Mouse (Mus musculus): Measurements from ENCODE around the gene Ppp1r14b.

Ppp1r14b gene

DNA sequence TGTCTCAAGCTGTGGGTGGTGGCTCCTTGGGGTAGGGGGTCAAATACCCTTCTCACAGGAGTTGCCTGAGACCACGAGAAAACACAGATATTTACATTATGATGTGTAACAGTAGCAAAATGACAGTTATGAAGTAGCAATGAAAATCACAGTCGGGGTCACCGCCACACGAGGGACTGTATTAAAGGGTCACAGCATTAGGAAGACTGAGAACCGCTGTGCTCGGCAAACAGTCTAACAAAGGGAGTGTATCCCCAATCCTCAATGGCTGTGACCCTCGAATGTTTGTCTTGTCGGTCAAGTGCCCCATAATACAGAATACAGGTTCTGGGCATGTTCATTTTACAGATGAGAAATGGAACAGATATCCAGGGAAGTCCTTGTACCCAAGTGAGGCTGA, 19.2 kb downstream of the Ppp1r14b start:
- DNase-seq (ENCODE audit: low spot score) = no peak

DNA sequence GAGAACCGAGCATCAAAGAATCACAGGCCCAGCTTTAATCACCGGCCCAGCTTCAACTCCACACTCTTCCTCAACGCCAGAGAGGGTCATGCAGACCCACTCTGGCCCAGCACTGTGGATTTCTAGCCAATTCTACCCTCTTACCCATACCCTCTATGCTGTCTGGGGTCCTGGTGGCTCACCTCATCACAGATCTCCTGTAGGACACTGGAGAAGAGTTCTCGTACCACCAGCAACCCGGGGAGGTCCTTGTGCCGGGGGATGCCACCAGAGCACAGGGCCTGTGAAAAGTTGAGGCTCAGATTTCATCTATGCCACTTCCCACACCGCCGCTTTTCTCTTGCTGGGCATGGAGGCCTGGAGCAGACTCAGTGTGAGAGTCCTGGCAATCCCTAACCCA, 19.7 kb downstream of the Ppp1r14b start:
- no peak for DNase-seq (ENCODE audit: low spot score)

GRCm38 (mm10) chr19:6995255-6995991, 20.7 kb downstream of the Ppp1r14b start:
- no peak for DNase-seq (ENCODE audit: low spot score)

DNA sequence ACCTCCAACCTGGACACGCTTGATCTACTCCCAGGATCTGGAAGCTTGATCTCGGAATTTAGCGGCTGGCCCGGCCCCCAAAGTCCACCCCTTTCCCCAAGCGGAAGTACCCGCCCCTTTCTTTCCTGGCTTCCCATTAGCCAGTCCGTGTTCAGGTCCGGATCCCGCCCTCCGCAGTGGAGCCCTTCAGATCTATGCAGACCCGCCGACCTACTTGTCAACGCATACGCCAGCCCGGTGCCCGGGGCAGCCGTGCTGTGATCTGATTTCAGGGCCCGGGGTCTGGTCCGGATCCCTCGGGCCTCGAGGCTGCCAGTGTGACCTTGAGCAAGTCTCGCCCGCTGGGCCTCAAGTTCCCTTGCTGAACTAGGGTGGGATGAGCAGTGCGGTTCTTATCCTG, 21.2 kb downstream of the Ppp1r14b start, which contains the start of the genes Nudt22 and Trpt1:
Gene Nudt22 (minus strand): TSS at position 112 of the 400 bp plus-strand sequence.
Gene Trpt1 (plus strand): TSS at position 126 of the 400 bp plus-strand sequence.
- DNase-seq (ENCODE audit: low spot score) = peak; percentile 93

DNA sequence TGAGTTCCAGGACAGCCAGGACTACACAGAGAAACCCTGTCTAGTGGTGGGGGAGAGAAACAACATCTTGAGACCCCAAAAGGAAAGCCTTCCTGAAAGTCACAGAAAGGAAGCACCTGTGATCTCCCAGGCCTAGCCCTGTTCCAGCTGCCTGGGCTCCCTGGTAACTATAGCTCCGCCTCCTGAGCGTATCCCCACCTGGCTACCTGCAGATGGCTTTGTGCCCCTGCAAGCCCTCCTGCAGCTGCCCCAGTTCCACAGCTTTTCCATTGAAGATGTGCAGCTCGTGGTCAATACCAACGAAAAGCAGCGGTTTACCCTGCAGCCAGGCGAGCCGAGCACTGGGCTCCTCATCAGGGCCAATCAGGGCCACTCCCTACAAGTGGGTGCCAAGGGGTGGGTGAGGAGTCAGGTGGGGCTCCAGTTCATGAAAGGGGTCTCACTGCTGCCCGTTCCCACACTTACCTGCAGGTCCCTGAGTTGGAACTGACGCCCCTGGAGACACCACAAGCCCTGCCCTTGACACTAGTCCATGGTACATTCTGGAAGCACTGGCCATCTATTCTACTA, 23.0 kb downstream of the Ppp1r14b start:
- DNase-seq (ENCODE audit: low spot score) = no peak

DNA sequence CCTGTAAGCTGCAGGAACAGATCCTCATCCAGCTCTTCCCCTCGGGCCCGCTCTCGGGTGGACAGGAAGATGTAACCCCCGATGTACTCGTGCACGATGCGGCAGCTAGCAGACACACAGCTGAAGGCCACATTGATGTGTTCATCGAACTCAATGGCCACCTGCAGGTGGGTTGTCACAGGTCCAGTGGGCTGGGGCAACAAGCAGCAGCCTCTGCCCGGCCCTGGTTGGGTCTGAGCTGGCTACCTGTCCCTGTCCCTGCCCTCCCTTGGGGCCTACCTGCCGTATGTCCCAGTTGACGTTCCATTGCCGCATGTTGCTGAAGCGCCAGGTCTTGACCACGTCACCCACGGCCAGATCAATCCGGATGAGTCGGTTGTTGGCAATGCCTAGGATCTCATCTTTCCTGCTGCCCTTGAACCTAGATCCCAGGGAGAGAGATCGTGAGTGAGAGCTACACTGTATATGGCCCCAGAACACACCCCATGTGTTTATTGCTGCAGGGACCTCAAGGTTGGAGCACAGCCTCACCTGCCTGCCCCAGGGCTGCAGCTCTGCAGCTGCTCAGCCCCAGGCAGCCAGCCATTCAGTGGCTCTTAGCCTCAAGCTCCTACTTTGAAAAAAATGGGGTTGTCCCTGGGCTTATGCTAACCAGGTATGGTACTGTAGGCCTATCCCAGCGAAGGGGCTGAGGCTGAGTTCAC, 24.7 kb downstream of the Ppp1r14b start:
- no peak for DNase-seq (ENCODE audit: low spot score)

DNA sequence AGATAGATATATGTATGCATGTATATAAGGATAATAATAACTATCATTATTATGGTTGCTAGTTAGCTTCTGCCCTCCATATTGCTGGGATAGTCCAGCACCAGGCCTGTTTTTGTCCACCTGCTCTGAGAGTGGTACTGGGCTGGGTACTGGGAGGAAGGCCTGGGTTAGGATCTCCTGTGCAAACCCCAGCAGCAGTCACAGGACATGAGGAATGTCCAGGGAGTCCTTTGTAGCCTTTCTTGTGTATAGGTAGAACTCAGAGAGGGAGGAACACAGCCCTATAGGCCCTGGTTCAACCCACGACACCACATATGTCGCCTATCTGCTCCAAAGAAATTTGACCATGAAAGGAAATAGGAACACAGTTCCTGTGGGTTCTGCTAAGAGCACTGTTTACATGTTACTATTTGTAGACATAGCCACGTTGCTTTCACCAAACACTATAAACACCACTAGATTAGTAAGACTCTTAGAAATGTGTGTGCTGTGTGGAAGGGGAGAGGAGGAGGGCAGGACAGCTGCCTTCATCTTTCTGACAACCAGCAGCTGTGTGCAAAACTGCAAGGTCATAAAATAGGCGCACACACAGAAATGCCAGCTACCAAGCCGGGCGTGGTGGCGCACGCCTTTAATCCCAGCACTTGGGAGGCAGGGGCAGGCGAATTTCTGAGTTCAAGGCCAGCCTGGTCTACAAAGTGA, 32.3 kb downstream of the Ppp1r14b start:
- no peak for DNase-seq (ENCODE audit: low spot score)

- DNase-seq (ENCODE audit: low spot score) = no peak
These were observed 37.7 kb downstream of the Ppp1r14b start for GRCm38 (mm10) chr19:7012426-7012825.

DNA sequence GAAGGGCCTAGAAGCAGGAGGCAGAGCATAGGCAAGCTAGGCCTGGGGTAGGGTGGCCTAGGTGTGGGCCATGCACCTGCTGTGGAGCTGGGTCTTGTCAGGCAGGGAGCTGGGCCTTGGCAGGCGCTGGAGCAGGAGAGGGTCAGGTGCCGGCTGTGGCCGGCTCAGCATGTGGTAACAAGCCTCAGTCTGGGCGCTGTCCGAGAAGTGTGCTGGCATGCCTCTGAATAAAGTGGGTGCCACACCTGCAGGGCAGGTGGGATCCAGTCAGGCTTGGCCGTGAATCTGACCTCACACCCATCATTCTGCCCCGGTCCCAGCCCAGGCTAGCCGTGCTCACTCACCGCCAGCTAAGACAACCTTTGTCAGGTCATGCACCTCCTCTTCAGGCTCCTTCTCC, 39.2 kb downstream of the Ppp1r14b start:
- DNase-seq (ENCODE audit: low spot score) = no peak

- no peak for DNase-seq (ENCODE audit: low spot score)
These were observed 39.8 kb downstream of the Ppp1r14b start for GRCm38 (mm10) chr19:7014481-7015135.

DNA sequence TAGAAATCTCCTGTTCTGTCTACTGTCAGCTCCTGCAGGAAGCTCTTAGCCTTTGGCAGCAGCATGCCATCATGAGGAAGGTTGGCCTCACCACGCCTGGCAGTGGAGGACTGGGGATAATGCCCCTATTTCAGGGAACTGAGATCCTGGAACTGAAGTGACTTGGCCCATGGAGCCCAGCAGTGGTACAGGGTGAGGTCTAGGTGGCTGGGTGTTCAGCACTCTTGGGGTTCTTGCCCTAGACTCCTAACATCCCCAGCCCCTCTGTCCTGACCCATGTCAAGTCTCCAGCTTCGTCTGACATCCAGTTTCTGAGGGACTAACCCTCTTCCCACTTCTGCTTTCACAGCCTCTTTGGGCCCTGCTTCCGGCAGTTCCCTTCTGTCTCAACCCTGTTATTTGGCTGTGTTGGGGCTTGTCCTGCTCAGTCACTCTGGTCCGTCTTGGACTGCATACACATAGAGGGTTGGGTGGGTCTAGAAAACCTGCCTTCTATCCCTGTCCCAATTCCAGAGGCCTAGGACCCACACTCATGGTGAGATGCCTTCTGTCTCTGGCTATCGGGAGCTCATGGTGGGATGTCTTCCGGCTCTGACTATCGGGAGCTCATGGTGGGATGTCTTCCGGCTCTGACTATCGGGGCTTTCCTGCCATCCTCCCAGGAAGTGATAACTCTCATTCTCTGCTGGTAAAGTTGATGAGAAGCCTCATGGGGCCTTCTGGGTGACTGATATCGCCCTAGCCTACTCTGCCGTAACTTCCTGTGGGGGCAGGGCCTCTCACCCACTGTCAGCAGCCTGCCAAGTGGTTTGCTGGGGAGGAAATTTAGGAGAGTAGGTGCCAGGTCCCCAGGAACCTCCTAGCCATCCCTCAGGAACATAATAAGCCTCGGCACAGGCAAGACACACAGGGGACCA, 43.0 kb downstream of the Ppp1r14b start:
- no peak for DNase-seq (ENCODE audit: low spot score)

- no peak for DNase-seq (ENCODE audit: low spot score)
These were observed 43.8 kb downstream of the Ppp1r14b start for GRCm38 (mm10) chr19:7018546-7018945.

DNA sequence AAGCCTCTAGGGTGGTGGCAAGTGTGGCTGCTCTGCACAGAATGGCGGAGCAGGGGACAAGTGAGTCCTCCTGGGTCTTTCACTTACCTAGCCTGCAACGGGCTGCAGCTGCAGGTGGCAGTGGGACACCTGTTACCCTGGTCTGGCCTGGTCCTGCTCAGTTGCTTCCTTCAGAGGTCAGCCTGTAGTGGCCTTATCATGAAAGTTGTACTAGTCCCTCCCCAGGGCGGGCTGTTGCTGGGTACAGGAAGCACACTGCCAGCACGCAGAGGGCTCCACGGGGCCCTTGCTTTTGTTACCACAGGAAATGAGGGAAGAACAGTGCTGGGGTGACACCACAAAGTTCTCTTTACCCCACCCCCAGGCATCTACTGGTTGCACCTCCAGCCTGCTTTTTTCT, 44.4 kb downstream of the Ppp1r14b start, which contains the start of gene Fermt3:
Gene Fermt3 (minus strand): TSS at position 279 of the 400 bp plus-strand sequence.
- peak; percentile 81 for DNase-seq (ENCODE audit: low spot score)

- DNase-seq (ENCODE audit: low spot score) = peak; percentile 74
These were observed 45.5 kb downstream of the Ppp1r14b start for GRCm38 (mm10) chr19:7020224-7020641.
